ENCODE assay signal across 27 mouse cellular contexts in the genomic region with DNA sequence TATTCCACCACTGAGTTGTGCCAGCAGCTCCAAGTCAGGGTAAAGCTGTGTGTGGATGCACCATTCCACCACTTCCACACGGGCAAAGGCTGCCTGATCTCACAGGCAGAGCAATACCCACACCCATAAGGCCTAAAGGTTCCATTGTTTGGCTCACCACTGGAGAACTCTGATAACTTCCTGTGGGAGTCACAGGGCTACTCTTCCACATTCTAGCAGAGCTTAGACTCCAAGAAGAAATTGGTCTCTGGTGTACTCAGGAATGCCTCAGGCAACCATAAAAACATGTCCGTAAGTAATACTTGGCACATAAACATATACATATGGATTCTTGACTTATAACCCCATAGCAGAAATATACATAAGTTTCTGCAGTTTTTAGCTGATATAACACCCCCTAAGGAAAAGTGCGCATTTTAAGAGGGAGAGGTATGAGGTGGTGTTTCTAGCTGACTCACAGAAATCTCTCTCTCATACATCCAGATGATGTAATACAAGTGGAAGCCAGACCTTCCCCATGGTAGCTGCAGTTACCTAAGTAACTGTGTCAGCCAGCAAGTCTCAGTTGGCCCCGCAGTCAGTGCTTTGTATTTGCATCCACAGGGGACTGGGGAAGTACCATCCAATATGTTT.
"Had no signal": no experiment of that assay in that cellular context is flagged by ENCODE, and none has a peak within 500 bp of the region (broad histone marks: within the 10 kb centered on the region; RNA-seq: fewer than 3 reads in every experiment).

No protein-coding gene starts in this region.

- H3K4me2 ChIP-seq: heart, embryonic 11.5 days; heart, embryonic 13.5 days; heart, embryonic 15.5 days; hindbrain, embryonic 13.5 days; hindbrain, embryonic 15.5 days; kidney, embryonic 15.5 days; liver, embryonic 11.5 days; liver, embryonic 13.5 days; liver, embryonic 15.5 days had no signal

- H3K27me3 ChIP-seq: heart, embryonic 13.5 days; heart, embryonic 15.5 days; hindbrain, embryonic 13.5 days; hindbrain, embryonic 15.5 days; kidney, embryonic 15.5 days; liver, embryonic 13.5 days; liver, embryonic 15.5 days had no signal

- H3K9me3 ChIP-seq: heart, embryonic 15.5 days; hindbrain, embryonic 13.5 days; hindbrain, embryonic 15.5 days; kidney, embryonic 15.5 days; liver, embryonic 13.5 days had no signal

- DNase-seq: gastrocnemius, postnatal 14 days; gastrocnemius, postnatal 36 days; heart, adult 11 months; heart, adult 2 months; heart, postnatal 14 days; heart, postnatal 36 days; kidney, adult 11 months; kidney, adult 2 months; kidney, adult 9 months; kidney, postnatal 14 days; kidney, postnatal 36 days; layer of hippocampus, adult 9-11 months; layer of hippocampus, postnatal 36 days; liver; liver, embryonic 13.5 days; liver, postnatal 0 days had no signal

- ATAC-seq: hindbrain, postnatal 0 days; intestine, embryonic 16.5 days; liver, postnatal 0 days had no signal

- H3K4me3 ChIP-seq: heart, adult 2 months; heart, embryonic 13.5 days; heart, embryonic 15.5 days; hindbrain, embryonic 13.5 days; hindbrain, embryonic 15.5 days; kidney, embryonic 15.5 days; liver, embryonic 13.5 days; liver, embryonic 15.5 days had no signal

- H3K9ac ChIP-seq: heart, embryonic 13.5 days; heart, embryonic 15.5 days; hindbrain, embryonic 13.5 days; hindbrain, embryonic 15.5 days; kidney, embryonic 15.5 days; liver, embryonic 13.5 days; liver, embryonic 15.5 days; liver, postnatal 0 days had no signal

- H3K36me3 ChIP-seq: heart, embryonic 13.5 days; heart, embryonic 15.5 days; hindbrain, embryonic 13.5 days; hindbrain, embryonic 15.5 days; kidney, embryonic 15.5 days; liver, embryonic 13.5 days; liver, embryonic 15.5 days had no signal

- H3K27ac ChIP-seq: heart, adult 2 months; heart, embryonic 13.5 days; heart, embryonic 15.5 days; hindbrain, embryonic 13.5 days; hindbrain, embryonic 15.5 days; hindbrain, postnatal 0 days; kidney, embryonic 15.5 days; kidney, postnatal 0 days; liver, embryonic 13.5 days; liver, embryonic 15.5 days had no signal

- H3K4me1 ChIP-seq: heart, embryonic 13.5 days; heart, embryonic 15.5 days; hindbrain, embryonic 13.5 days; hindbrain, embryonic 15.5 days; kidney, embryonic 15.5 days; liver, embryonic 13.5 days; liver, embryonic 15.5 days had no signal
